Mouse (Mus musculus) olfactory bulb, adult 2 months (tissue): Measurements from ENCODE around the gene Cd84.

Experiments
- CTCF ChIP-seq: fragments of 200-500 bp; IDR thresholded peaks from 2 replicates; pipeline ENCODE4 v1.5.1; 2012; ENCODE audit warnings: low read depth, mild to moderate bottlenecking, low read length, moderate library complexity; ENCODE audit not compliant: insufficient read depth
- POLR2A ChIP-seq: fragments of 200-500 bp; IDR thresholded peaks from 2 replicates; pipeline ENCODE4 v1.6.1; 2012; ENCODE audit warnings: mild to moderate bottlenecking, low read depth, low read length, moderate library complexity; ENCODE audit not compliant: insufficient read depth

GRCm38 (mm10) chr1:171845035-171845754 is 5.7 kb downstream of the Cd84 start:
- TF ChIP-seq POLR2A (no peak), CTCF (no peak)
